ENCODE assay signal across 14 mouse cellular contexts in genomic region chr16:30732770-30733415, GRCm38 (mm10).
A peak's percentile ranks its signal among the peaks of the same experiment; 100 is the strongest.
DNase-seq lines count a peak whose midpoint lies in the region; ATAC-seq and TF ChIP-seq lines count a peak whose summit lies in the region.
"Had no signal": no experiment of that assay in that cellular context is flagged by ENCODE, and none has a peak within 500 bp of the region (broad histone marks: within the 10 kb centered on the region; RNA-seq: fewer than 3 reads in every experiment).

No protein-coding gene starts in this region.

- no peak for TF ChIP-seq CTCF in gastrocnemius, adult 2 months (IDR thresholded peaks at IDR 0.05)

- H3K9me3 ChIP-seq in midbrain, embryonic 14.5 days (ENCODE audit: control insufficient read depth, low read length), result no peaks in the 10 kb centered on the region; the same call in 1 of the 2 replicates
- H3K9me3 ChIP-seq in midbrain, embryonic 15.5 days, result no peaks in the 10 kb centered on the region
- no peaks in the 10 kb centered on the region for H3K9me3 ChIP-seq in forebrain, embryonic 16.5 days (ENCODE audit: control insufficient read depth, low read length)
- H3K9me3 ChIP-seq: hindbrain, embryonic 15.5 days; liver, embryonic 13.5 days had no signal

- H3K4me3 ChIP-seq in gastrocnemius, adult 2 months, result no peak overlapping the region
- H3K4me3 ChIP-seq in midbrain, embryonic 14.5 days (replicated peaks; ENCODE audit: low read depth, low read length), result no peak overlapping the region
- no peak overlapping the region for H3K4me3 ChIP-seq in midbrain, embryonic 15.5 days
- no peak overlapping the region for H3K4me3 ChIP-seq in forebrain, embryonic 16.5 days (replicated peaks; ENCODE audit: low read length)
- H3K4me3 ChIP-seq: hindbrain, embryonic 15.5 days; liver, embryonic 13.5 days had no signal

- peaks cover 4% of the 10 kb centered on the region; the same call in 1 of the 2 replicates for H3K4me1 ChIP-seq in midbrain, embryonic 14.5 days (ENCODE audit: control insufficient read depth, insufficient read depth, low read length)
- H3K4me1 ChIP-seq in midbrain, embryonic 15.5 days, result peaks cover 6% of the 10 kb centered on the region; the same call in 1 of the 2 replicates
- H3K4me1 ChIP-seq in forebrain, embryonic 16.5 days (replicated peaks; ENCODE audit: control insufficient read depth, insufficient read depth, low read length), result 0 out of 2 replicates have a peak, but pooled peaks cover 2% of the 10 kb centered on the region

- H3K4me2 ChIP-seq in midbrain, embryonic 14.5 days (ENCODE audit: low read length), result no peak overlapping the region
- no peak overlapping the region for H3K4me2 ChIP-seq in midbrain, embryonic 15.5 days
- no peak overlapping the region for H3K4me2 ChIP-seq in forebrain, embryonic 16.5 days (ENCODE audit: low read length)
- H3K4me2 ChIP-seq: hindbrain, embryonic 15.5 days; liver, embryonic 13.5 days had no signal

- H3K27ac ChIP-seq in gastrocnemius, adult 2 months, result peak overlapping the region; percentile 28; the same call in 1 of the 2 replicates
- H3K27ac ChIP-seq in midbrain, embryonic 14.5 days (replicated peaks; ENCODE audit: low read depth, low read length), result no peak overlapping the region
- H3K27ac ChIP-seq in midbrain, embryonic 15.5 days, result no peak overlapping the region
- no peak overlapping the region for H3K27ac ChIP-seq in forebrain, embryonic 16.5 days (ENCODE audit: low read length)
- H3K27ac ChIP-seq: hindbrain, embryonic 15.5 days; kidney, postnatal 0 days; liver, embryonic 13.5 days had no signal

- ATAC-seq in midbrain, embryonic 14.5 days (ENCODE audit: low FRiP score, low TSS enrichment), result no peak
- ATAC-seq in midbrain, embryonic 15.5 days (replicated peaks), result no peak
- ATAC-seq in forebrain, embryonic 16.5 days, result 0 out of 2 replicates have a peak, but pooled peaks have one; percentile 43
- 0 out of 2 replicates have a peak, but pooled peaks have one; percentile 33 for ATAC-seq in megakaryocyte, adult 5-6 weeks (ENCODE audit: poor library complexity, severe bottlenecking)
- ATAC-seq: Patski had no signal

- DNase-seq in gastrocnemius, adult 2 months, result peak; percentile 10
- DNase-seq in gastrocnemius, adult 18-20 months (ENCODE audit: low spot score), result no peak
- peak; percentile 30 for DNase-seq in midbrain, embryonic 14.5 days
- no peak for DNase-seq in kidney, adult 8-10 months
- DNase-seq in gastrocnemius, postnatal 14 days, result no peak
- DNase-seq: adrenal gland, postnatal 25 days; cerebellum, adult 11 months; liver, embryonic 13.5 days had no signal

- intact Hi-C loops in gastrocnemius, adult 2 months (cut with DNase I), result no loop called here
- intact Hi-C loops in gastrocnemius, postnatal 14 days (cut with DNase I; ENCODE audit: low total_unique reads), result no loop called here

- no peaks in the 10 kb centered on the region for H3K27me3 ChIP-seq in midbrain, embryonic 14.5 days (ENCODE audit: control insufficient read depth, insufficient read depth, low read length)
- H3K27me3 ChIP-seq in midbrain, embryonic 15.5 days (replicated peaks), result no peaks in the 10 kb centered on the region
- no peaks in the 10 kb centered on the region for H3K27me3 ChIP-seq in forebrain, embryonic 16.5 days (replicated peaks; ENCODE audit: control insufficient read depth, insufficient read depth, low read length)
- H3K27me3 ChIP-seq: hindbrain, embryonic 15.5 days; liver, embryonic 13.5 days; Patski had no signal

- WGBS in midbrain, embryonic 14.5 days, result 61% methylated on average over 9 of the region's 9 CpGs
- 53% methylated on average over 9 of the region's 9 CpGs for WGBS in midbrain, embryonic 15.5 days
- WGBS in forebrain, embryonic 16.5 days, result 55% methylated on average over 9 of the region's 9 CpGs

- H3K9ac ChIP-seq in midbrain, embryonic 14.5 days (replicated peaks; ENCODE audit: low read length), result no peak overlapping the region
- no peak overlapping the region for H3K9ac ChIP-seq in midbrain, embryonic 15.5 days
- H3K9ac ChIP-seq in forebrain, embryonic 16.5 days (replicated peaks; ENCODE audit: low read depth, low read length), result no peak overlapping the region
- H3K9ac ChIP-seq: hindbrain, embryonic 15.5 days; liver, embryonic 13.5 days had no signal

- H3K36me3 ChIP-seq in midbrain, embryonic 14.5 days (ENCODE audit: control insufficient read depth, insufficient read depth, low read length), result no peaks in the 10 kb centered on the region
- no peaks in the 10 kb centered on the region for H3K36me3 ChIP-seq in midbrain, embryonic 15.5 days (replicated peaks)
- no peaks in the 10 kb centered on the region for H3K36me3 ChIP-seq in forebrain, embryonic 16.5 days (ENCODE audit: control insufficient read depth, insufficient read depth)
- H3K36me3 ChIP-seq: hindbrain, embryonic 15.5 days; liver, embryonic 13.5 days had no signal

Comparison
In these comparisons a context has a peak if more than half of its experiments do, and no peak if none do; other contexts are left out.
1. DNase-seq: peak in gastrocnemius, adult 2 months (single experiment) and midbrain, embryonic 14.5 days (single experiment); none in gastrocnemius, adult 18-20 months (single experiment), kidney, adult 8-10 months (0 of 2) and gastrocnemius, postnatal 14 days (single experiment).
2. ATAC-seq: peak in forebrain, embryonic 16.5 days (single experiment) and megakaryocyte, adult 5-6 weeks (single experiment); none in midbrain, embryonic 14.5 days (single experiment) and midbrain, embryonic 15.5 days (single experiment).